Mouse (Mus musculus) megakaryocyte progenitor cell, adult 5-6 weeks (primary cell): ENCODE data around the gene Gapdh. TPM values are rescaled to one million over a fixed set of nuclear protein-coding genes. Genes with fewer than 3 reads are reported as not detected.

Experiments used
- ATAC-seq: replicated peaks from 2 replicates; pipeline ENCODE4 v1.8.0; 2016; ENCODE audit warnings: mild to moderate bottlenecking, moderate TSS enrichment, inconsistent platforms; ENCODE audit not compliant: poor library complexity
- total RNA-seq, 2 experiments: library from RNA; stranded (forward) in 1 of 2; stranded (reverse) in 1 of 2; fragments of 157-497, 149-512 nt in 1 of 2; fragments of 200-1000 nt in 1 of 2; gene quantifications; 2 replicates each; pipeline versions ENCODE4 v1.2.3 to v1.2.4; 2015 to 2017

The Gapdh gene
- total RNA-seq, 2 experiments from 2014 or later: 1,569 to 3,979 TPM

GRCm38 (mm10) chr6:125112553-125112952 is 53.7 kb downstream of the Gapdh start:
- peak; percentile 60 for ATAC-seq

Other genes with a start within 250 kb of the Gapdh start
- gene Ptms, start 246.4 kb downstream of the Gapdh start, total RNA-seq (2015): 15.9 and 18.8 TPM in 2 replicates
- 14.0 and 26.1 TPM in 2 replicates for gene Ptms, start 246.4 kb downstream of the Gapdh start, total RNA-seq (2017)
- gene Mlf2, start 235.1 kb downstream of the Gapdh start, total RNA-seq (2015): 71.3 and 82.7 TPM in 2 replicates
- 57.0 and 58.8 TPM in 2 replicates for gene Mlf2, start 235.1 kb downstream of the Gapdh start, total RNA-seq (2017)
- gene Cops7a, start 200.9 kb downstream of the Gapdh start, total RNA-seq (2015): 86.3 and 90.2 TPM in 2 replicates
- 56.1 and 61.8 TPM in 2 replicates for gene Cops7a, start 200.9 kb downstream of the Gapdh start, total RNA-seq (2017)
- 0.15 TPM in 1 of 2 replicates, not detected in the other for gene Pianp, start 169.8 kb downstream of the Gapdh start, total RNA-seq (2015)
- gene Pianp, start 169.8 kb downstream of the Gapdh start, total RNA-seq (2017): not detected in 2 replicates
- 67.9 and 69.9 TPM in 2 replicates for gene Zfp384, start 157.3 kb downstream of the Gapdh start, total RNA-seq (2015)
- 26.2 and 29.3 TPM in 2 replicates for gene Zfp384, start 157.3 kb downstream of the Gapdh start, total RNA-seq (2017)
- gene Ing4, start 126.7 kb downstream of the Gapdh start, total RNA-seq (2015): 22.8 and 25.2 TPM in 2 replicates
- 44.4 and 49.8 TPM in 2 replicates for gene Ing4, start 126.7 kb downstream of the Gapdh start, total RNA-seq (2017)
- 8.1 and 9.5 TPM in 2 replicates for gene Acrbp, start 116.8 kb downstream of the Gapdh start, total RNA-seq (2015)
- gene Acrbp, start 116.8 kb downstream of the Gapdh start, total RNA-seq (2017): 3.6 and 5.8 TPM in 2 replicates
- gene Lpar5, start 98.5 kb downstream of the Gapdh start, total RNA-seq (2015): 6.7 and 10.6 TPM in 2 replicates
- 3.5 and 6.7 TPM in 2 replicates for gene Lpar5, start 98.5 kb downstream of the Gapdh start, total RNA-seq (2017)
- gene Chd4, start 70.5 kb downstream of the Gapdh start, total RNA-seq (2015): 85.7 and 91.6 TPM in 2 replicates
- 299 and 375 TPM in 2 replicates for gene Chd4, start 70.5 kb downstream of the Gapdh start, total RNA-seq (2017)
- 42.8 and 43.7 TPM in 2 replicates for gene Nop2, start 34.6 kb downstream of the Gapdh start, total RNA-seq (2015)
- 82.3 and 83.8 TPM in 2 replicates for gene Nop2, start 34.6 kb downstream of the Gapdh start, total RNA-seq (2017)
- gene Iffo1, start 21.2 kb downstream of the Gapdh start, total RNA-seq (2015): 14.3 and 18.1 TPM in 2 replicates
- gene Iffo1, start 21.2 kb downstream of the Gapdh start, total RNA-seq (2017): 14.2 and 15.7 TPM in 2 replicates
- gene Ncapd2, start 25.2 kb upstream of the Gapdh start, total RNA-seq (2015): 205 and 228 TPM in 2 replicates
- gene Ncapd2, start 25.2 kb upstream of the Gapdh start, total RNA-seq (2017): 207 and 256 TPM in 2 replicates
- gene Mrpl51, start 25.3 kb upstream of the Gapdh start, total RNA-seq (2015): 144 and 171 TPM in 2 replicates
- gene Mrpl51, start 25.3 kb upstream of the Gapdh start, total RNA-seq (2017): 128 and 156 TPM in 2 replicates
- 10.1 and 15.5 TPM in 2 replicates for gene Vamp1, start 49.1 kb upstream of the Gapdh start, total RNA-seq (2015)
- gene Vamp1, start 49.1 kb upstream of the Gapdh start, total RNA-seq (2017): 6.2 and 9.1 TPM in 2 replicates
- gene Tapbpl, start 65.4 kb upstream of the Gapdh start, total RNA-seq (2015): 5.2 and 7.4 TPM in 2 replicates
- gene Tapbpl, start 65.4 kb upstream of the Gapdh start, total RNA-seq (2017): 16.2 and 18.6 TPM in 2 replicates
- gene Cd27, start 70.5 kb upstream of the Gapdh start, total RNA-seq (2015): 44.7 and 60.2 TPM in 2 replicates
- gene Cd27, start 70.5 kb upstream of the Gapdh start, total RNA-seq (2017): 28.9 and 41.9 TPM in 2 replicates
- not detected in 2 replicates for gene Tuba3a, start 119.6 kb upstream of the Gapdh start, total RNA-seq (2015)
- not detected in 2 replicates for gene Tuba3a, start 119.6 kb upstream of the Gapdh start, total RNA-seq (2017)
- 17.5 and 18.7 TPM in 2 replicates for gene Ltbr, start 147.4 kb upstream of the Gapdh start, total RNA-seq (2015)
- 28.2 and 43.7 TPM in 2 replicates for gene Ltbr, start 147.4 kb upstream of the Gapdh start, total RNA-seq (2017)
- 21.8 and 22.9 TPM in 2 replicates for gene Scnn1a, start 154.2 kb upstream of the Gapdh start, total RNA-seq (2015)
- 0.75 and 1.7 TPM in 2 replicates for gene Scnn1a, start 154.2 kb upstream of the Gapdh start, total RNA-seq (2017)
- 56.9 and 61.8 TPM in 2 replicates for gene Tnfrsf1a, start 182.9 kb upstream of the Gapdh start, total RNA-seq (2015)
- 56.6 and 57.1 TPM in 2 replicates for gene Tnfrsf1a, start 182.9 kb upstream of the Gapdh start, total RNA-seq (2017)
- not detected in 2 replicates for gene Plekhg6, start 214.3 kb upstream of the Gapdh start, total RNA-seq (2015)
- not detected in 2 replicates for gene Plekhg6, start 214.3 kb upstream of the Gapdh start, total RNA-seq (2017)